Mouse (Mus musculus): ENCODE measurements around the gene Cdc42ep4.
A peak's percentile ranks its signal among the peaks of the same experiment; 100 is the strongest.

Cdc42ep4 gene

DNA sequence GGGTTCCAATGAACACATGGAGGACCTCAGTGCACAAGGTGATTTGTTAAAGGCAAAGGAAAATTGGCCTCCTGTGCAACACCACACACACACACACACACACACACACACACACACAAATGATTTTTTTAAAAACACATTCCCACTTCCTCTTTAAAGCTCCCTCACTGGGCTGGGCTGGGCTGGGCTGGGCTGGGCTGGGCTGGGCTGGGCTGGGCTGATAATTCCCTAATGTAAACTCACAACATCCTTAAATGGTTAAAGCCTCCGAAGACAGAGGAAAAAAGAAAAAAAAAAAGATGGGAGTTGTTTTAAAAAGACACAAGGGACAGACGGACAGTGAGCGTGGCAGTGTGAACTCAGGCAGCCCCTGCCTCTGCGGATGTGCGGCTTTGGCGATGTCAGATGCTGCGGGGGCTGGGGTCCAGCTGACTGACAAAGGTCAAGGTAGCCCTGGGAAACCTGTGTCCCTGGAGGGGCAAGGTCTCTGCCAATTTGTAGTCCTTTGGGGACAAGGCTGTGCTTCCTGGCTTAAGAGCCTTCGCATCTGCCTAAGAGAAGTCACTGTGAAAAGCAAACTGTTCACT lies 26.3 kb upstream of the Cdc42ep4 start:
- no peak for DNase-seq (ENCODE audit: low spot score)

DNA sequence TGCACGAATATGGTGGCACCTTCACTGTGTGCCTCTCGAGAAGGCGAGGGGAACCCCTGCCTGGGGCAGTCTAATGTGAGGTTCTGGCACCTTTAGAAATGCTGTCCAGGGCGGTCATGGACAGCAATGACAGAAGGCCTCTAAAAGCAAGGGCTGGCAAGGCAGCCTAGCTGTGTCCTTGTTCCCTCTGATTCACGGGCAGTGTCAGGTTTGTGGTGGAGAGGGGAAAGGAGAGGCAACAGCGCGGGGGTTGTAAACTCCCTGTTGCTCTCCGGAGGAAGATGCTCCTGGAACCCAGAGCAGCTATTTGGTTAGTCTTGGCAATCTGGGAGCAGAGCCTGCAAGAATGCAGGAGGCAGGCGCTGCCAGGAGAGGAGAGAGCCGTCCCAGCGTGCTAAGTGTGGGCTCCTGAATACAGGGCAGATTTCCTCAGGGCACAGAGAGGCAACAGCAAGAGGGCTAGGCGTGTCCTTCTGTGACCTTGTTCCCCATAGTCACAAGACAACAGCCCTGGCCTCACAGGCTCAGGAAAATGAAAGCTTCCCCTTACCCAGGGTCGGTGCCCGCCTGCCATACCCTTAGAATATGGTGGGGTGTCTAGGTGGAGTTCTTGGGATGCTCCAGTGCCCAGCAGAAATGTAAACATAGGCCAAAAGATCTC lies 25.3 kb upstream of the Cdc42ep4 start:
- DNase-seq (ENCODE audit: low spot score): no peak

DNA sequence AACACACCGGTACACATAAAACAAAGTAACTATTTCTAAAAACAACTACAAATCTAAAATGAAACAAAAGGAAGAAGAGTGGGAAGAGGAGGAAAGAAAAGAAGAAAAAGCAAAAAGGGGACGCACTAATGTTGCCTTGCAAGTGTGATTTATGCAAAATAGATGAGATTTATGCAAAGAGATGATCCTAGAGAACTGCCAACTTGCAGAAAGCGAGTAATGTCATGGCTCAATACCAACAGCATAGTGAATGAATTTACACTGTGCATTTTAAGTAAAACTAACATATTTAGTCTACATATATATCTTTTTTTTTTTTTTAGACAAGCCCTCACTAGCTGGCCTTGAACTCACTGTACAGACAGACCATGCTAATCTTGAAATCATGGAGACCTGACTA lies 23.1 kb upstream of the Cdc42ep4 start:
- DNase-seq (ENCODE audit: low spot score): no peak

DNA sequence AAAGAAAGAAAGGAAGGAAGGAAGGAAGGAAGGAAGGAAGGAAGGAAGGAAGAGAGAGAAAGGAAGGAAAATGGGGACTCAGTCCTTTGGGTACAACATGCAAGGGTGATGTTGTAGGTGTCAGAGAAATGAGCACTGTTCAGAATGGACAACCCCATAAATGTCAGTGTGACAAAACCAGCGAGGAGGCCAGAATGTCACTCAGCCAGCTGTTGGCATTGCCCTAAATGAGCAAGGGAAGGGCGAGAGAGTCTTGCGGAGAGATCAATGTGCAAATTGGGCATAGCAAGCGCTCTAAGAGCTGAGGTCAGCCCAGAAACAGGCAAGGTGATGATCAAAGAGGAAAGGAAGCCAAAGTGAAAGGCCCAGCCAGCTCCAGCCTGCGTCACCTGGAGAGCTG lies 21.5 kb upstream of the Cdc42ep4 start:
- no peak for DNase-seq (ENCODE audit: low spot score)

DNA sequence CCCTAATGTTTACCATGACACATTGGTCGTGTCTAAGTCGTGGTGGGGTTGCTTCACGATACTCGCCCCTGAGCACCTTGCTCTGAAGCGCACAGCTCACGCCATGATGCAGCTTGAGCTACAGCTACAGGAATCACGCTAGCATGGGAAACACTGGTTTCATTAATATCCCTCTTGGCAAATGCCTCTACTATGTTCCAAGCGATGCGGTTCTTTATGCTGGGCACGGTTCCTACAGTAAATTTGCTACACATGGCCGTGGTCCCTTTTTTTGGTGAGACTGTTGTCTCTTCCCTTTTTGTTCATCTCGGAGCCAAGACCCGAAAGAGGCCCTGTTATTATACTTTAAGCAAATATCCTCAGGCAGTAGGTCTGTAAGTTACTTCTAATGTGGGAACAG lies 19.5 kb upstream of the Cdc42ep4 start:
- DNase-seq (ENCODE audit: low spot score): no peak

DNA sequence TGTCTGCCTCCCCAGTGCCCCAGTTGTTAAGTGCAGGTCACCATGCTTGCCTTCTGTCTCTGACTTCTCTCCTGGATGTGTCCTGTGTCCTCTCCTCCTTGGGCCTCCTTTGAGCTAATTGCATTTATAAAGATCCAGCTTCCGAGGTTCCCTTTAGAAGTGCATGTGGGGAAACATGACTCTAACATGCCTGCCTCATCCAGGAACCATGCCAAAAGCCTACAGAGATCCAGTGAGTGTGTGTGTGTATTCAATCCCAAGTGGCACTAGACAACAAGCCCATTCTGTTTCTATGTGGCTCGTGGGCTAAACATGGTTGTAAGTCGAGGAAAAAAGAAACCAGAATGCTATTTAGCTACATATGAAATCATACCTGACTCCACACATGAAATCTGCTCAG lies 16.7 kb upstream of the Cdc42ep4 start:
- DNase-seq (ENCODE audit: low spot score): no peak

DNA sequence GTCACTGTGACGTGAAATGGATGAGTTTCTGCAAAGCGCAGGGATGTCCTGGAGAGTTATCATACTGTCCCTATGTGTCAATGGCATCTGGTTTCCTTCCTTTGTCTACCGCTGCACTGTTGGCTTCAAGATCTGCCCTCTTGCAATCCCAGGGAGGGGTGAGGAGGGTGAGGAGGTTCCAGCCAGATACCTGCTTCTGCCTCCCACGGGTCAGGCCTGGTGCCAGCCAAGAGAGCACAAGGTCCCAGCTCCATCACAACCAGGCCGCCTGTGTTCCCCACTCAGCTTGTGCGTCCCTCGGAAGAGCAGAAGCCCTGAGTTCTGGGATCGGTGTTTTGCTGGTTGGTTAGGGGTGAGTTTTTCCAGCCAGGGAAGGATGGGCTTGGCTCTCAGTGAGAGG lies 15.6 kb upstream of the Cdc42ep4 start:
- no peak for DNase-seq (ENCODE audit: low spot score)

DNA sequence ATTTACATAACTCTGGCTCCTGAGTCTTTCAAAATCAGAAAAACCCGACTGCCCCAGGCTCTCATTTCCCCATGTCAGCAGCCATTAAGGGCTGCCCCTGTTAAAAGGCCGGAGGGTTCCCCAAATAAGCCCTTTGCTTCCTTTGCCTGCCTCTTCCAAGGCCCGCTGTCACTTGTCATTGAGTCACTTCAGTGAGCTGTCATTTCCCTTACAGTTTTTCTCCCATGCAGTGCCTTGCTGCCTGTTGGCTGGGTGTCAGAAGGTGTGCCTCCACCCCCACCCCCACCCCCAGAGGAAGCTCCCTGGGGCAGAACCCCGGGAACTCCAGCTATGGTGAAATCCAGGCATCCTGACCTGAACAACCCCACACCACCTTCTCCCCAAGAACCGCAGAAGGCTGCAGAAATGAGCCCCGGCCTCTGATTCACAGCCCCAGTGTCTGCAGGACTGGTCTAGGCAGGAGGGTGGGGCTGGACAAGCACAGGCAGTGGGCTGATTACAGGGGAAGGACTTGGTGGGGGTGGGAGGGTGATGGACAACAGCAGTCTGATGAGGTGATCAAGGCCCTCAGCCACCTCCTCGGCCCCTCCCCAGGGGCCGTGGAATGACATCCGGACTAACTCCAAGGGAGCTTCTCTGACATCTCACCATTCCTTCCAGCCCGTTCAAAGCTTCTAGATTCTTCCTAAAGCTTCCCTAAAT lies 14.8 kb upstream of the Cdc42ep4 start:
- no peak for DNase-seq (ENCODE audit: low spot score)

DNA sequence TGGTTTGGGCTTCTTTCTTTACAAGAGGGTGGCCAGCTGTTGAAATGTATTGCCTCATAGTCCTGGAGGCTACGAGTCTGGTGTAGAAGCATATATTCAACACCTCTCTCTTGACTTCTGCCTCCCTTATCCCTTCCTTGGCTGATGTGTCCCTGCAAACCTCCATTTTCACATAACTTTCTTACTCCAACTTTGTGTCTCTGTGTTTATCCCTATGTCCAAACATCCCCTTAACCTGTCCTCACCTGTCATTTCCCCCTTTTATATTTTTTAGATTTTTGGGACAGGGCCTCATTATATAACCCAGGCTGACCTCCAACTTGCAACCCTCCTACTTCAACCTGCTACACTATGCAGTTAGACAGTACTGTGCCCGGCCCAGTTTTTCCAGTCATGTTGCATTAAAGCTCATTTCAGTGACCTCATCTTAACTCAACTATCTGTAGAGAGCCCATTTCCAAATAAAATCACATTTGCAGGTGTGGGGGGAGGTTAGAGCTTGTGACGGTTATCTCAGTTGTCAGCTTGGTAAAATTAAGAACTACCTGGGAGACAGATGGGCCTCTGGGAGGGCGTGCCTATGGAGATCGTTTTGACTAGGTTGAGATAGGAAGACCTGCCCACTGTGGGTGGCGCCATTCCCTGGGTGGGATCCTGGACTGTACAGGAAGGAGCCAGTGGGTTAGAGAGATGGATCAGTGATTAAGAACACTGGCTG lies 12.6 kb upstream of the Cdc42ep4 start:
- no peak for DNase-seq (ENCODE audit: low spot score)

DNA sequence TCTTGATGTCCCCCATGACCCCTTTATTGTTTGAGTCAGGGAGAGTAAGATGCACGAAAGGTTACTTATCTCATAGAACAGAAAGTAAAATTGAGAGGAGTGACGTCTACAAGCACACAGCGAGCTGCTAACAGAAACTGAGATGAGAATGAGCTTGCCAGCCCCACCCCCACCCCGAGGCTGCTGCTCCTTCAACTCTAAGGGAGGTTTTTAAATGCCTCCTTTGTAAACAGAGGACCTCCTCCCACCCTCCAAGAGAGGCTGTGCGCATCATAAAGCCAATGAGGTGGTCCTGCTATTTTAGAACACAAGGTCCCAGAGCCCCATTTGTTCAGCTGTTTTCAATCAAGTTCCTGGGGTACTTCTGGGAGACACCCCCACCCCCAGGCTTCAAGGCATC lies 11.8 kb upstream of the Cdc42ep4 start:
- DNase-seq (ENCODE audit: low spot score): no peak

DNA sequence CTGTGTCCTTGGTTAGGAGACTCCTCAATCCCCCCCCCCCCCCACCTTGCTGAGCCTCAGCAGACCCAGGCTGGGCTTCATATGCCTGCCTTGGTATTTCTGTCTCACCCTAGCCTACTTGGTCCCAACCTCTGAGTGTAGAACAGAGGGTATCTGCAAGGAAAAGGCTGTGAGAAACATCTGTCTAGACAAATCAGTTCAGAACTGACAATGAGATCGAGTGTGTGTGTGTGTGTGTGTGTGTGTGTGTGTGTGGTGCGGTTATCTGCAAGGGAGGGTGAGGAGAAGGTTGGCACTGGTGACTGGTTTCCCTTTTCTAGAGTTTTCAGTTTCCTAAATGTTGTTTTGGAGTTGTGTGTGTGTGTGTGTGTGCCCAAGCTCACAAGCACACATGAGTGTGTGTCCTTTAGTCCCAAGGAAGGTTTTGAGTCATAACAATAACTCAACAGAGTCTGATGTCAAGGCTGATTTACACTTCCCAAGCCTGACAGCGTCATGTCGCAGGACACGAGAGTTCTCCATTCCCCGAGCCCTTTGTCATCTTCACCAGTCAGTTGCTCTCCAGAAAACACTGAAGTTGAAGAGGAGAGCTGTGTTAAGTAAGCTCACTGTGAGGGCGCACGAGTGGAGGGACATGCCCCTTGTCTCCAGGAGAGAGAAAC lies 10.6 kb upstream of the Cdc42ep4 start:
- DNase-seq (ENCODE audit: low spot score): no peak

DNA sequence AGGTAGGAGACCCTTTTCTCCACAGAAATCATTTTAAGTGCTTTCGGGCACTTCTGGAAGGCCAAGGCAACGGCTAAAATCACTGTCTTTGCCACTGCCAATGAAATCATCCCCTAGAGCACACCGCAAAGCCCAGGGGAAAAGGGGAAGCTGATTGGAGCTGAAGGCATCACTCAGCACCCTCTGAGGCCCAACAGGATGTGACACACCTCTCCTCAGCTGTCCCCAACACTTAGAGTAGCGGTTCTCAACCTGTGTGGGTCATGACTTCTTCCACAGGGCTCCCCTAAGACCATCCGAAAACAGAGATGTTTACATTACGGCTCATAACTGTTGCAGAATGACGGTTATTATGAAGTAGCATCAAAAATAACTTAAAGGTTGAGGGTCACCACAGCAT lies 10.0 kb upstream of the Cdc42ep4 start:
- no peak for DNase-seq (ENCODE audit: low spot score)

DNA sequence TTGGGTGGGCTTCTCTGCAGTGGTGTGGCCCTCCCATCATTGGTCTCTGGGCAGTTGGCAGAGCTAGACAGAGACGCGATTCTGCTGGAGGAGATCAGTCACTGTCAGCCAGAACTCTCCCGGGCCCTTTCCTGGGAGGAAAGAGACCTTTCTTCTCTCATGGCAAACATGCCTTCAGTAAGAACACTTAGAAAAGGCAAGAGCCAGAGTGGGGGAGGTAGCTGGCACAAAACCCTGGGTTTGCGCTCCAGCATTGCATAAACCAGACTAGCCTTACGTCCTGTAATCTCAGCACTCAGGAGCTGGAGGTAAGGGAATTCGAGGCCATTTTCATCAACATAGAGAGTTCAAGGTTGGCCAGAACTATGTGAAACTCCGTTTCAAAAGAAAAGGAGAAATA lies 8.8 kb upstream of the Cdc42ep4 start:
- no peak for DNase-seq (ENCODE audit: low spot score)

DNA sequence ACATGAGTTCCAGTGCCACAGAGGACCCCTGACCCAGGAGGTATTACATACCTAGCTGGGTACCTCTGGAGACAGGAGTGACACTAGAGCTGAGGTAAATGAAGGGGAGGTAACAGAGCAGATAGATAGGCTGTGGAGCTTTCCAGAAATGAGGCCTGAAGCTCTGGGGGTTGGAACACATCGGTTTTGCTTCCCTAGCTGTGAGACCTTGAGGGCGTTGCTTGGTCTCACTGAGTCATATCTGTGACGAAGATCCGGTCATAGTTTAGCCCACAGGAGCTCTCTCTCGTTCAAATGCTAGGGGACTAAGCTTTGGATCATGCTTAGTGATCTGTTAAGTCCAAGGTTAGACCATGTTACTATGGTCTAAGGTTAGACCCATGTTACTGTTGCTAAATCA lies 7.2 kb upstream of the Cdc42ep4 start:
- no peak for DNase-seq (ENCODE audit: low spot score)

DNA sequence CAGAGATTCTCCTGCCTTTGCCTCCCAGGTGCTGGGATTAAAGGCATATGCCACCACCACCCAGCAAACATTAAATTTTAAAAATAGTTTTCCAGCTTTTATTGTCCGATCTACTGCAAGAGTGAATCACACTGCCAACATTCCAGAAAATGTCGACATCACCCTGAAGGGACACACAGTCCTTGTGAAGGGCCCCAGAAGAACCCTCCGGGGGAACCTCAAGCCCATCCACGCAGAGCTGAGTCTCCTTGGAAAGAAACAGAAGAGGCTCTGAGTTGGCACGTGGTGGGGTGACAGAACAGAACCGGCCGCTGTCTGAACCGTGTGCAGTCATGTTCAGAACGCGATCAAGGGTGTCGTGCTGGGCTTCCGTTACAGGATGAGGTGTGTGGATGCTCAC lies 4.9 kb upstream of the Cdc42ep4 start:
- no peak for DNase-seq (ENCODE audit: low spot score)

DNA sequence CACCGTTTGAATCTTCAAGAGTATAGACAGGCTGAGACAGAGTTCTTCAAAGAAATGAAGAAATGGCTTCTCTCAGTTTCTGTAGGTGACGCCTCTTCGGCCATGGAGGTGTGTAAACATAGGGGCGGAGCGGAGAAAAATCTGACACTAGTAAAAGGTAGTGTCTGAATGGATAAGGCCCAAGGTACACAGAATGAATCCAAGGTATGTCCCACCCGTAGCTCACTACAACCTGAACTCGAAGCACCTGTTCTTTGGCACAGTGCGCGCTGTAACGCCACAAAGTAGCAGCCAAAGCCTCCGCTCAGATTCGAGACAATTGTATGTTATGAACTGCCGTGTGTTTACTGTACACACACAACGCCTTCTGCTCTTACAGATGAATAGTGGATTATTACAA lies 4.2 kb upstream of the Cdc42ep4 start:
- no peak for DNase-seq (ENCODE audit: low spot score)

DNA sequence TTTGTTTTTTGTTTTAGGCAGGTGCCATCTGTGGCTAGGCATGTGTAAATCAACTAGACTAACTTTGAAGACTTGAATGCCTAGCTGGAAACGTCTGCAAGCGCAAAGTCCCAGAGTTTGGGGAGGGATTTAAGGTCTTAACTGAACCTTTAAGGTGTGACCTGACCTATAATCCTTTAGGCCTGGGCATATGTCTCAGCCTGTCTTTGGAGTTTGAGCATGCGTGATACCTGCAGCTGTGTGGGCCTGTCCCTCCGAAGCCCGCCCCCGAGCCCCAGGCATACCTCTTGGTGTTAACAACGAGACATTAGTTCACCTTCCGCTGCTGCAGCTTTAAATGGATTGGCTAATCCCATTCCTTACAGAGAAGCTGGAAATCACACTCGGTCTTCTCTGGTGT lies 3.2 kb upstream of the Cdc42ep4 start:
- no peak for DNase-seq (ENCODE audit: low spot score)

DNA sequence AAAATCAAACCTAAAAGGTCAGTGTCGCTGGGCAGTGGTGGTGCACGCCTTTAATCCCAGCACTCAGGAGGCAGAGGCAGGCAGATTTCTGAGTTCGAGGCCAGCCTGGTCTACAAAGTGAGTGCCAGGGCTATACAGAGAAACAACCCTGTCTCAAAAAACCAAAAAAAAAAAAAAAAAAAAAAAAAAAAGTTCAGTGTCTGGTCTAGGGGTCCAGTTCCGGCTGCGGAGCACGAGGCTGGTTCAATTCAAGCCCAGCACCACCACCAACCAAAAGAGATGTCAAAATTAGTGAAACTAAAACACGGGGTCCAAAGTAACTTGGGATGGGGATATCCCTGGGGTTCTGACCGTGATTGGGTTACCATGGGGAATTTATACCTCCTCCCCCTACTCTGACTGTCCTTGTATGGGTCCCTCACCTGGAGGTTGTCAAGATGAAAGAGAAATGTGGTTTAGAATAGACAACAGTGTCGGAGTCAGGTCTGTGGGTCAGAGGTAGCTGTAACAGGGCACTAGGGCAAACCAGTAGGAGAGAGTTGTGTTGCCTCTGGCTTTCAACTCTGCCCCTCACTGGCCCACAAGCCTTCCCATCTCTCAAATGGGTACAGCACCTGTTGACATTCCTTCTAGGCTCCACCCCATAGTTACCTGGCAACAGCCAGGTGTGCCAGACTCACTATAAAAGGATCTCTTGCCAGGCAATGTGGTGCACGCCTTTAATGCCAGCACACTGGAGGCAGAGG lies 1.2 kb upstream of the Cdc42ep4 start:
- DNase-seq (ENCODE audit: low spot score): no peak

DNA sequence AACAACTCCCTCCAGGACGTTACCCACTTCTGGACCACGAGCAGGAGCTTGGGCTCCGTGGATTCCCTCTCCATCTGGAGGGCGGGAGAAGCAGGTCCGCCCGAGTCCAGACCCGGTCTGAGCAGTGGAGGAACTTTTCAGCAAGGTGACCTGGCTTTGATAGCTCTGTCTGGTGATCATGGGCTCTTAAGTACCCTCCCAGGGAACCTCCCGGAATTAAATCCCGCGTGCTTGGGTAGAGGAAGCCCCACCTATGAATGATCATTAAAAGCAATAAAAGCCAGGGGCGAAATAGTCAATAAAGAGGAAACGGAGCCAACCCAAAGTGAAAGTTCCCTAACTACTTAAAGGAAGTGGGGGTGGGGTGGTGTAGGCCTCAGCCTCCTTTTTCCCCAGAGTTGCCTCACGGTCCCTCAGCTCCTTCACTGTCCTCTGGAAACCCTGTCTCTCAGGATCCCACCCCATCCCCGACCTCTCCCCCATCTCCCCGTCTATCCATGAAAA lies 529 bp upstream of the Cdc42ep4 start:
- DNase-seq (ENCODE audit: low spot score): no peak

DNA sequence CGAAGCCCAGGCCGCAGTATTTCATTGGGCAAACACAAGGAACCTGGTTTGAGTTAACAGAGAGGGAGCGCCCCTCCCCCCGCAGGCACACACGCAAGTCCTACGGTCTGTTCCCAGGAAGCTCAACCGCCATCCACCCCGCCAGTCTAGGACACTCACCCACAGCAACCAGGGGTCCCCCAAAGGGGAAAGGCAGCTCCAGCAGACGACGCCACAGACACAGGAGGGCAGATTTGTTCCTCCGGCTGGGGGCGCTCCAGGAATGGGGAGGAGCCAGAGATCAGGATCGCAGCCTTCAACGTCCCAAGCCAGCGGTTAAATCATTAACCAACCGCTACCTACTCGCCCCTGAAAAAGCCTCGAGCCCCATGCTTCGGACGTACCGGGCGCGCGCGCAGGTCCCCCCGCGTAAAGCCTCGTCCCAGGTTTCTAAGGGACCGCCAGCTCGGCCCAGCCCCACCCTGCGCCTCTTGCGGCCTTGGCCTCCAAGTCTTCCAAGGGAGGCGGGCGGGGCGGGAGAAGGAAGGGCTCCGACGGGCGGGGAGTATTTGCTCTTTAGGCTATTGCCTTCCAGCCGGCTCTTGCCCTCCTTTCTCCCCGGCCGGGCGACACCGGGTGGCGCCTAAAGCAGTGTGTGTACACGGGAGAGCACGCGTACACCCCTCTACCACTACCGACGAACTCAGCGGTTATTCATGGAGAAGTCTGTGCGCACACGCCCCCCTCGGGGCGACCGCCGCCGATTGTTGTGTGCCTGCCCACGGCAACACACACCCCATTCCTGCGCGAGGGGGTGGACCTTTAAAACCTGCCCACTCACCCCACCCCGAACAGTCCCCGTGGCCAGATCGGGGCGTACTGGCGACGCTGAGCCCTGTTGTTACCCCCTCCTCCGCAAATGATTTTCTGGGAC lies 854 bp downstream of the Cdc42ep4 start:
- peak; percentile 86 for DNase-seq (ENCODE audit: low spot score)
